Mouse (Mus musculus) adrenal gland, adult 18-20 months (tissue): ENCODE data around the gene Cdh24. TPM values are rescaled to one million over a fixed set of nuclear protein-coding genes. Genes with fewer than 3 reads are reported as not detected.
"Not testable (repeated sequence)": the region's sequence is repeated elsewhere in the genome, so short reads cannot be mapped to it uniquely, and the experiment has no call there.

ENCODE experiments used
- DNase-seq, 2 experiments: peaks; one replicate each; pipeline ENCODE4 v3.0.0; 2021 to 2022; ENCODE audit warnings: low spot score in 2 of 2
- total RNA-seq, 2 experiments: library from RNA; stranded (reverse); gene quantifications; 1 replicate in 1 of 2; 2 replicates in 1 of 2; pipeline ENCODE4 v1.2.3; 2021

Gene Cdh24
- total RNA-seq, 2 experiments from 2014 or later = 0.70 to 1.2 TPM

GRCm38 (mm10) chr14:54643011-54643410 lies 1.8 kb upstream of the Cdh24 start:
- no peak for DNase-seq

DNA sequence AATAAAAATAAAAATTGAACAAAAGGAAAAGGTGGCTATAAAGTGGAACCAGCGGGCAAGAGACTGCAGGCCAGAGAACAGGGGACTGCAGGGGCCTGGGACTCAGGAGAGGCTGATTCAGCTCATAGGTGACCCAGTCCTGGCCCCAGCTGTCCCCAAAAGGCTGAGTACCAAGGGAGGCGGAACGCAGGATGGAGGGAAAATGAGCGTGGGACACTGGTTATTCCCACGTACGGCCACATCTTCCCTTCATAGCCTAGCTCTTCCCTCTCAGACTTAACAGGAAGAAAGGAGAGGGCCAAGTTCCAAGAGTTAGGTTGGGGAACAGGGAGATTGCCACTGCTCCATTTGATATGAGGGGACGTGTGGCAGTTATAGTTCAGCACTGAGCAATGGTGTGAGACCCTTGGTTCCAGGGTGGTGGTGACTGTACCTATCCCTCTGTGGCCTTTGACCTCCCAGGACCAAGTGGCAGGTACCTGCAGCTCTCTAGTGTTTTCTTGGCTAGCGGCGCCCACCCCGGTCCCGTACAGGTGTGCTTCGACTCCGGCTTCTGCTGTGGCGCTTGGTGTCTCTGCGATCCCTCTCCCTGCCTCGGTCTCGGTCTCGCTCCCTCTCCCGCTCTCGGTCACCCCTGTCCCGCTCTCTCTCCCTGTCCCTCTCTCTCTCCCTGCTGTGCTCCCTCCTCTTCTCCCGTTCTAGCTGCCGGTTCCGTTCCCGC lies 1.2 kb upstream of the Cdh24 start:
- DNase-seq = no peak

DNA sequence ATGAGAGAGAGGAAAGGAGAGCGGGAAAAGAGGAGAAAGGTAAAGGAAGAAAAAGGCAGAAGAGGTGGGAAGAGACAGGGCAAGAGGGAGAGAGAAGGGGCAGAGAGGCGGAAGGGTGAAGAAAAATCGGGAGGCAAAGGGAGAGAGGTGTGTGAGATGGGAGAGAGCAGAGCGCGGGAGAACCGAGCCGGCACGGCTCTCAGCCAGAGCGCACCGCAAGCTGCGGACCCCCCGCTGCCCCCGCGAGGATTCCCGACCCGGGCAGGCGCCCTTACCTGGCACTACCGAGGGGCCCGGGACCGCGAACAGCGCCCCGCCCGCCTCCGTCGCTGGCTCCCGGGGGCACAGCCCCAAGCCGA lies 239 bp downstream of the Cdh24 start, which contains the start of gene Gm17606:
TSS of gene Gm17606 (plus strand) at position 7 of the 359 bp plus-strand sequence.
- no peak for DNase-seq

DNA sequence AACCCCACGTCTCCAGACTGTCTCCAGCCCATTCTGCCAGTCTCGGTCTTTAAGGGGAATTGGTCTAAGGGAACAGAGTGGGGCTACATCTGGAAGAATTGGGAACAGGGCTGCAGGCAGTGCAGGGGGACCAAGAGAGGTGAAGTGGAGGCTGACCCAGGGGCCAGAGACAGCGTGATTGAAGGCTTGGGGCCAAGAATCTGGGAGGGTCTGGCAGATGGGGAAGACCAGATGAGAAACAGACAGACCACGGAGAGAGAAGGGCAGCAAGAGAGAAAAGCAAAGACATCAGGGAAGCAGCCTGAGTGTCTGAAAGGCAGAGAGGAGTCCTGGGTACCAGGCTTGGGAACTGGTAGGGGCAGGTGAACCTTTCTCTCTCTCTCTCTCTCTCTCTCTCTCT lies 1.0 kb downstream of the Cdh24 start:
- DNase-seq = no peak

- no peak for DNase-seq
Measured at GRCm38 (mm10) chr14:54638210-54638609, 3.0 kb downstream of the Cdh24 start.

GRCm38 (mm10) chr14:54636954-54637353 lies 4.2 kb downstream of the Cdh24 start:
- DNase-seq = peak in 1 of 2 experiments; percentile 63

GRCm38 (mm10) chr14:54634182-54634581 lies 7.0 kb downstream of the Cdh24 start:
- DNase-seq = no peak

GRCm38 (mm10) chr14:54632252-54632651 lies 8.9 kb downstream of the Cdh24 start:
- no peak for DNase-seq

- DNase-seq = no peak
Measured at GRCm38 (mm10) chr14:54631240-54631599, 9.9 kb downstream of the Cdh24 start.

- no peak for DNase-seq
Measured at GRCm38 (mm10) chr14:54630583-54631239, 10.5 kb downstream of the Cdh24 start.

DNA sequence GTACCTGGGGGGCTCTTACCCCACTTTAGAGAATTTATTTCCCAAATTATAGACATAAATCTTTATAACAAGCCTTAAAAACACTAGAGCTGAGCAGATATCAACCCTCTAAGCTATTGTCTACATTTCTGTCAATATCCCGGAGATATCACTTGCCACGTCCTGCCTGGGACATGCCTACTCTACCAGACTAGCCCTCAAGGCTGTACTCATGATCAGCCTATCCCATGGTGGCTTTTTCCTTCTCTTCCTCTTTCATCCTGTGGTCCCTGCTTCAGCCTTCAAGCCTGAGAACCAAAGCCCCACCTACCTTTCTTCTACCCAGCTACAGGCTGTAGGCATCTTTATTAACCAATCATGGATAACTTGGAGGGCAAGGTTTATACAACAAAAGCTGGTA lies 11.4 kb downstream of the Cdh24 start:
- DNase-seq = no peak

- DNase-seq = no peak
Measured at GRCm38 (mm10) chr14:54628103-54628502, 13.1 kb downstream of the Cdh24 start.

GRCm38 (mm10) chr14:54624976-54625375 lies 16.2 kb downstream of the Cdh24 start:
- DNase-seq = no peak

GRCm38 (mm10) chr14:54623334-54623733 lies 17.8 kb downstream of the Cdh24 start:
- DNase-seq = no peak

DNA sequence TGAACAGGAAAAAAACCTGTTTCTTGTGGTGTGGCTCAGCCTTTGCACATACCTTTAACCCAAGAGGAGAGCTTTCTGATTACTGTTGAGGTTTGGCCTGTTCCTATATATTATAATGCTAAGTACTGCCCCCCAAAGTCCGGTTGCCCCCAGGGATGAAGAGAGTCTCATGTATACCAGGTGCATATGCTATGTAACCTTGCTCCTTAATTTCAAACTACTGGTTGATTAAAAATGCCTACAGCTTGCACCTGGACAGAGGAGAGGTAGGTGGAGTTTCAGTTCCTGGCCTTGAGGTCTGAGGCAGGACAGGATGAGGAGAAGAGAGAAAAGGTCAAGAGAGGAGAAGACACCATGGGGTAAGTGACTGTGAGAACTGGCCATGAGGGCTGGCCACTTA lies 20.0 kb downstream of the Cdh24 start, which contains the start of gene Psmb11:
TSS of gene Psmb11 (plus strand) at position 301 of the 400 bp plus-strand sequence.
- DNase-seq = no peak

GRCm38 (mm10) chr14:54617897-54618365 lies 23.2 kb downstream of the Cdh24 start, which contains the start of gene Psmb5:
Gene Psmb5 (minus strand): TSS chr14:54618022.
- DNase-seq = peak; percentile 79 to 82

- peak in 1 of 2 experiments; percentile 14 for DNase-seq
Measured at GRCm38 (mm10) chr14:54617152-54617896, 23.8 kb downstream of the Cdh24 start.

DNA sequence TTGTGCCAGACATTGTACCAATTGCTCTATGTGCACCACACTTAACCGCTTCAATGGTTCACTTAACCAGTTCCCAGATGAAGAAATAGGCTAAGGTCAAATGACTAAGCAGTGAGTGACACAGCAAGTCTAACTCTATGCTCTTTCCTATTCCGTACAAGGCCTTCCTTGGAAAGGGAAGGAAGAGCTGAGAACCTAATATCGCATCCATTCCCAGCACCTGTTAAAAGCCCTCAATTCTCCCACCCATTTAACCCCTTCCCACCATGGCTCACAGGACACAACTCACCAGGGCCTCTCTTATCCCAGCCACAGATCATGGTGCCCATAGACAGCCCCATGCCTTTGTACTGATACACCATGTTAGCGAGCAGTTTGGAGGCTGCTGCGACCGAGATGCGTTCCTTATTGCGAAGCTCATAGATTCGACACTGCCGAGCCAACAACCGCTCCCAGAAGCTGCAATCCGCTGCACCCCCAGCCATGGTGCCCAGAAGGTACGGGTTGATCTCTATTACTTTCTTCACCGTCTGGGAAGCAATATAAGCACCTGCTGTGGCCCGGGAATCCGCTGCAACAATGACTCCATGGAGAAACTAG lies 24.8 kb downstream of the Cdh24 start:
- DNase-seq = no peak

- not testable (repeated sequence) for DNase-seq
Measured at GRCm38 (mm10) chr14:54614130-54614529, 27.0 kb downstream of the Cdh24 start.

GRCm38 (mm10) chr14:54610648-54611047 lies 30.5 kb downstream of the Cdh24 start:
- no peak for DNase-seq

DNA sequence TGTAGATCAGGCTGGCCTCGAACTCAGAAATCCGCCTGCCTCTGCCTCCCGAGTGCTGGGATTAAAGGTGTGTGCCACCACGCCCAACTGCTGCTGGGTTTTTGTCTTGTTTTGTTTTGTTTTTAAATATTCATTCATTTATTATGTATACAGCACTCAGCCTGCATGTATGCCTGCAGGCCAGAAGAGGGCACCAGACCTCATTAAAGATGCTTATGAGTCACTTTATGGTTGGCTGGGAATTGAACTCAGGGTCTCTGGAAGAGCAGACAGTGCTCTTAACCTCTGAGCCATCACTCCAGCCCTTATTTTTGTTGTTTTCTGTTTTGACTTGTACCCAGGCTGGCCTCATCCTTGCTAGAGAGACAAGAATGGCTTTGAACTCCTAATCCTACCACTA lies 31.2 kb downstream of the Cdh24 start:
- peak in 1 of 2 experiments; percentile 34 for DNase-seq
